Mouse (Mus musculus) liver, postnatal 0 days (tissue): Measurements from ENCODE around the gene Plekha1.

Source experiments
- CTCF ChIP-seq: sonication (generic); IDR thresholded peaks from 2 replicates; pipeline ENCODE4 v1.5.1; 2016; ENCODE audit warnings: antibody characterized with exemption, low read depth
- EP300 ChIP-seq: IDR thresholded peaks from 2 replicates; pipeline ENCODE4 v1.6.1; 2016; ENCODE audit warnings: antibody characterized with exemption, low read depth, mild to moderate bottlenecking

DNA sequence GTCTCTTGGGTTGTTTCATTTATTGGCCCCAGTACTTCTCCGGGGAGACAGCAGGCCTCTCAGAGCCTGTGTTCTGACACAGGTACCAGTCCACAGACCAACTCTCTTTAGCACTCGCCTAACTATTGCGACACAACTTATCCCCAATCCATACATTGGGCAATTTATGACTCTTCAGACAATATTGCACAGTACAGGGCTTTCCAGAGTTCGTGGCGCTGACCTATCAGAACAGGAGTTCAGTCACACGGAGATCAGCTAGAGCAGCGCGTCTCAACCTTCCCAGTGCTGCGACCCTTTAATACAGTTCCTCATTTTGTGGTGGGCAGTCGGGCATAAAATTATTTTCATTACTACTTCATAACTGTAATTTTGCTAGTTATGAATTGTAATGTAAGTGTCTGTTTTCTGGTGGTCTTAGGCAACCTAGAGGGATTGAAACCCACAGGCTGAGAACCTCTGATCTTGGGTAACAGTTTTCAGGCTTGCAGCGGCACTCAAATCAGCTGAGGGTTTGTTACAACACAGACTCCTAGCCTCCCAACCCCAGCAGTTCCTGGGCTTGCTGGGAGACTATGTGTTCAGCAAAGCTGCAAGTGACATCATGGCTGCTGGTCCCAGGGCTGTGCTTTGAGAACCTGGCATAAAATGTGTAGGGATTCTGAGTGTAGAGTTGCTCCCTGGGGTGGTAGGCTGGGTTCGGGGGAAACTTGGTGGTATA, 26.0 kb upstream of the Plekha1 start:
- TF ChIP-seq CTCF (no peak), EP300 (peak; percentile 64; the same call in 1 of the 2 replicates)
